Mouse (Mus musculus): ENCODE measurements around the gene Daam1.
"Not testable (repeated sequence)": the region's sequence is repeated elsewhere in the genome, so short reads cannot be mapped to it uniquely, and the experiment has no call there.

The Daam1 gene

GRCm38 (mm10) chr12:71834041-71834440, 3.2 kb downstream of the Daam1 start:
- DNase-seq (ENCODE audit: low read depth, low spot score): no peak

- DNase-seq (ENCODE audit: low read depth, low spot score): no peak
Observed at GRCm38 (mm10) chr12:71835966-71836668, 5.2 kb downstream of the Daam1 start.

GRCm38 (mm10) chr12:71836776-71837175, 5.9 kb downstream of the Daam1 start:
- DNase-seq (ENCODE audit: low read depth, low spot score): no peak

- DNase-seq (ENCODE audit: low read depth, low spot score): no peak
Observed at GRCm38 (mm10) chr12:71837576-71837975, 6.7 kb downstream of the Daam1 start.

- no peak for DNase-seq (ENCODE audit: low read depth, low spot score)
Observed at GRCm38 (mm10) chr12:71838230-71838629, 7.4 kb downstream of the Daam1 start.

DNA sequence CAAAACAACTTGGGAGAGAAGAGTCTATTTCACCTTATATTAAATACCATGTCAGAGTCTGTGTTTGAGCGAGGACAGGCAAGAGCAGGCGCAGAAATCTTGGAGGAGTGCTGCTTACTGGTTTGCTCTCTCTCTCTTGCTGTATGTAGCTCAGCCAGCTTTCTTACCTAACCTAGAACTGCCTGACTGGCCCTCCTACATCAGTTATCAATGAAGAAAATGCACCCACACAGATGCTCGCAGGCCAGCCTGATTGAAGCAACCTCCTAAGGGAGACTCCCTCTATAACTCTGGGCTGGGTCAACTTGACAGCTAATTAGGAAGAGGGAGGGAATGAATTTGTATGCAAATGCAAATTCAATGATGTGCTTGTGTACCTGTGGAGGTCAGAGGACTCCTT, 8.8 kb downstream of the Daam1 start:
- DNase-seq (ENCODE audit: low read depth, low spot score): no peak

- no peak for DNase-seq (ENCODE audit: low read depth, low spot score)
Observed at GRCm38 (mm10) chr12:71840430-71841186, 9.7 kb downstream of the Daam1 start.

GRCm38 (mm10) chr12:71842006-71842405, 11.1 kb downstream of the Daam1 start:
- no peak for DNase-seq (ENCODE audit: low read depth, low spot score)

- DNase-seq (ENCODE audit: low read depth, low spot score): no peak
Observed at GRCm38 (mm10) chr12:71842588-71842987, 11.7 kb downstream of the Daam1 start.

GRCm38 (mm10) chr12:71845486-71845885, 14.6 kb downstream of the Daam1 start:
- no peak for DNase-seq (ENCODE audit: low read depth, low spot score)

DNA sequence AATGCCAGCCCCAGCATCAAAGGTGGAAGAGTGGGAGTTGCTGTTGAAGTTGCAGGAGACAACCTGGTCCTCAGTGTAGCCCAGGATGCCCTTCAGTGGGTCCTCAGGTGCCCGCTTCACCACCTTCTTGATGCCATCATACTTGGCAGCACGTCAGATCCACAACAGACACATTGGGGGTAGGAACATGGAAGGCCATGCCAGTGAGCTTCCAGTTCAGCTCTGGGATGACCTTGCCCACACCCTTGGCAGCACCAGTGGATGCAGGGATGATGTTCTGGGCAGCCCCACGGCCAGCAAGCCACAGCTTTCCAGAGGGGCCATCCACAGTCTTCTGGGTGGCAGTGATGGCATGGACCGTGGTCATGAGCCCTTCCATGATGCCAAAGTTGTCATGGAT, 15.5 kb downstream of the Daam1 start:
- DNase-seq (ENCODE audit: low read depth, low spot score): not testable (repeated sequence)

DNA sequence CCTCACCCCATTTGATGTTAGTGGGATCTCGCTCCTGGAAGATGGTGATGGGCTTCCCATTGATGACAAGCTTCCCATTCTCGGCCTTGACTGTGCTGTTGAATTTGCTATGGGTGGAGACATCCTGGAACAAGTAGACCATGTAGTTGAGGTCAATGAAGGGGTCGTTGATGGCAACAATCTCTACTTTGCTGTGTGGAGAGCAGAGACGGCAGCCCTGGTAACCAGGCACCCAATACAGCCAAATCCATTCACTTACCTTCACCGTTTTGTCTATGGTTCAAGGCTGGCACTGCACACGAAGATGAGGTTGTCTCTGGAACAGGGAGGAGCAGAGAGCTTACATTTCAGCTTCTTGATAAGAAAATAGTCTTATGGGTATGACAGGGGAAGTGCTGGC, 16.1 kb downstream of the Daam1 start:
- DNase-seq (ENCODE audit: low read depth, low spot score): not testable (repeated sequence)

DNA sequence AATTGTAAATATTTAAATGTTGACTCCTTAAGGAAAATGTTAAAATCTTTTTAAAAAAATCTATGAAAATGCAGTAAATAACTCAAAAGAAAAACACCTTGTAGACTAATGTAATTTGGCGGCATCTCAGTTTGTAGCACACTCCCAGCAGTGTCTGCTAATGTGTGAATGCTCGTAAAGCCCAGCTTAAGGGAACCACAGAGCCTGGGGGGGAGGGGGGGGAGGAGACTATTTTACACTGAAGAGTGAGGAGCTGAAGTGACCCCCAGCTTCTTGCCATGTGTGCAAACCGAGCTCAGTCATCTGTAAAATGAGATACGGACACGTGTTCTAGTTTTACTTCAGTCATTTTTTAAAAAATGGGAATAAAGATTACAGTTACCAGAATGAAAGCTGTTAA, 16.7 kb downstream of the Daam1 start:
- DNase-seq (ENCODE audit: low read depth, low spot score): peak; percentile 50

DNA sequence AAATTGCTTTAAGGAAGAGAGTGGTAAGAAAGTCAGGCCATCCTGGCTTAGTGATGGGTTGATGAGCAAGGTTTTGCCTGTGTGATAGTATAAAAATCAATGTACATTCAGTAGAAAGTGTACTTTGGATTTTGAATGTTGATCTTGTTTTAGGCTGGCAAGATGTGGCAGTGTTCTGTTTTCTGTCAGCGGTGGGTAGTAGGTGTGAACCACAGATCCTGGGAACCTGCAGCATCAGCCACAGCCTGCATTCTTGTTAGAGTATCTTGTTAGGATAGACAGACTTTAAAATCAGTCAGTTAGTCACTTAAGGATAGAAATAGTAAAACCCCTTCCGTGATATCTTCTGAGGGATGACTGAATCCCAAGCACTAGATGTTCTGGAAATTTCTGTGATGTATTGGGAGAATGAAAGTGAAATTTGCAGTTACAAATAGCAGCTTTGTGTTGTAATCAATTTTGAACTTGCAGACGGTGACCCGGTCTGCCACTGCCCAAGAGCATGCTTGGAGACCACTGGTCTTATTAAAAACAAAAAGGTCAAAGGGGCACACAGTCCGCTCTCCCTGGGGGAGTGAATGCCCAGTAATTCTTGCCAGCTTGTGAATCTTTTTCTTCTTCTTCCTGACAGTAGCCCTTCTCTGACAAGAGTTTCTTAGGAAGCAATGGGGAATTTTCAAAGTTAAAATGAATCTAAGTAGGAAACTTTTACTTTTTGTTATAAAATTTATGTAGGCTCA, 17.3 kb downstream of the Daam1 start:
- DNase-seq (ENCODE audit: low read depth, low spot score): no peak

GRCm38 (mm10) chr12:71849051-71849450, 18.2 kb downstream of the Daam1 start:
- no peak for DNase-seq (ENCODE audit: low read depth, low spot score)

DNA sequence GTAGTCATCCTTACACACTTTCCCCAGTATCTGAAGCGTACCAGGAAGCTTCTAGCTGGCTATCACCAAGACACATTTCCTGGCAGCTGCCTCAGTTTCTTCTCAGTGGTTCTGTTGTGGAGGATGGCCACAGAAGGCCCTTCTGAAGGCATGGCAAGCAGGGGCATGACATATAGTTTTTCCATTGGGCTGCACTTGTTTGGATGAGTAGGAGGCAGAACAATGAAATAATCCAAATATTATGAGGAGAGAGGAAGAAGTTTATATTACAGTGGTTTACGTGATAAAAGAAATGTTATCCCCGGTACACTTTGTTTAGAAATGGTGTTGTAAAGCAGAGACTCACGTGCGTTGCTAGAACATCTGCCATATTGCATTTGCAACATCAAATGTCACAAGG, 19.3 kb downstream of the Daam1 start:
- DNase-seq (ENCODE audit: low read depth, low spot score): no peak

- no peak for DNase-seq (ENCODE audit: low read depth, low spot score)
Observed at GRCm38 (mm10) chr12:71852678-71853077, 21.8 kb downstream of the Daam1 start.

DNA sequence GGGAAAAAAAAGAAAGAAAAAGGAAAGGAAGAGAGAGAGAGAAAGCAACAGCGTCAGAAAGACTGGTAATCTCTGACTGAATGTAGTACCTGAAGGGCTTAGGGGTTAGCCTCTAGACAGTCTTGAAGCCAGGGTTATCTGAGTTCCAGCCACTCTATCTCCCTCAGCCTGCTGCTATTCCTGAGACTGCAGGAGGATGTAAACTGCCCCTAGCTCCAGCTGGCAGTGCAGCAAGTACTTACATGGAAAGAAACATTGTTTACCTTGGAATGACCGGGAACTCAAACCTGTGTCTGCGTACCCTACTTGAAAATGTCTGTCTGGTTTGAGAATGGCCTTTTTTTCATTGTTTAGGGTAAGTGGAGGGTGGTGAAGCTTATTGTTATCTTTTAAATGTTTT, 22.8 kb downstream of the Daam1 start:
- no peak for DNase-seq (ENCODE audit: low read depth, low spot score)

- DNase-seq (ENCODE audit: low read depth, low spot score): no peak
Observed at GRCm38 (mm10) chr12:71854191-71854590, 23.3 kb downstream of the Daam1 start.

DNA sequence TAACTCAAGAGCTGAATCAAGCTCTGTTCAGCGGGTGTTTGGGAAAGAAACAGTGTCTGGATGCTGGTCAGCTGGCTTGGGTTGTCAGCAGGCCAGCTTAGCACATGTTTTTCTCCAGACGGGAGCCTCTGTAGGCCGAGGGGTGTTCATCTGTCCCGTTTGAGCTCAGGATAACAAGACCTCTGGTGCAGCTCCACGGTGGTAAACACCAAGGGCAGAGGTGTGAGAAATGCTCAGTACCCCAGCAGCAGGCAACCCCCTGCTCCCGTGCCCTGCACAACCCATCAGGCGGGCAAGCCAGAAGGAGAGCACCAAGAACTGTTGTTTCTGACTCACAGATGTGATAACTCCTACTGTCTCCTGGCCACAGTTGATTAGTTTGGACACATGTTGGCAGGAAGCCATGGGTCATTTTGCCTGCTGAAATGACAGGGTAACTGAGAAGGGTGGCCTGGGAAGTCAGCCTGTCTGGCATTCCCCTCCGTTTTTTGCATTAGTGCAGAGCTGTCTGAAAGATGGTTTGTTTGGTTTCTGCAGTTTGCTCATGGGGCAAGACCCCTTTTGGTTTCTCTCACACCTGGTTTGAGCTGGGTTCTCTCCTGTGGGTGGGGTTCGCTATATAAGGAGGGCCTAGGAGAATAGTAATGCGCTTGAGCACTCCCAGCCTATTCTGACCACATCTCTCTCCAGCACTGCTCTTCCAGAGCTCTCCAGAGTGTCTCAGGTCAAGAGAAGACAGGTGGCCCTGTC, 25.0 kb downstream of the Daam1 start:
- peak; percentile 27 for DNase-seq (ENCODE audit: low read depth, low spot score)

DNA sequence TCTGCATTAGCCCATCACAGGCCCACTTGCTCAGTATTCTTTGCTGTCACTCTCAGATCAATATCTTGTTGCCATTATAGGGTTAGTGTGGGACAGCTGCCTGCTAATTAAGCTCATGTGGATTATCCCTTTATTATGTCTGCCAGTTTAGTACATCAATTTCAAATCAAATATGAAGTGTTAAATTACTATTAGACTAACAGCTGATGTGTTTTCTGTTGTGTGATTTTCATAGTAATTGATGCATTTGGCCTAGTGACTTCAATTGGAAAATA, 25.5 kb downstream of the Daam1 start:
- no peak for DNase-seq (ENCODE audit: low read depth, low spot score)

DNA sequence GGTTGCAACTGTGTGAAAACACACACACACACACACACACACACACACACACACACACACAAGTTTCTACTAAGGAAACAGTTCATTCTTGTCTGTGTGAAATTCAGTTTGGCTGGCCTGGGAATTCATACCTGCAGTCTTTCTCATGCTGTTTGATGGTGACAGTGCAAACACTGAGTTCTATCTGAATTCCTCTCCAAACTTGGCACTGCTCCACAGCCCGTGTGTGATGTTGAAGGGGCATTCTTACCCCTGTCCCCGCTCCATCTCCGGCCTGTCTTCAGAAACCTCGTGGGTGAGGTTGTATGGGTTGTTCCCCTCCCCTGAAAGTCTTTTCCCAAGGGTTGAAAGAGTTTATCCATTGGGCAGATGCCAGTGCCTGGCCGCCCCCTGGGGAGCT, 28.2 kb downstream of the Daam1 start:
- no peak for DNase-seq (ENCODE audit: low read depth, low spot score)

Measured in A20 (cell line).